Mouse (Mus musculus) C2C12 (cell line): ENCODE measurements around the gene Aicda.

ENCODE experiments used
- CEBPB ChIP-seq: IDR thresholded peaks from one replicate; pipeline ENCODE4 v1.6.1; 2011; ENCODE audit warnings: low read depth, mild to moderate bottlenecking, control low read depth, moderate library complexity
- CTCF ChIP-seq: IDR thresholded peaks from one replicate; pipeline ENCODE4 v1.5.1; 2011; ENCODE audit not compliant: control insufficient read depth, insufficient read depth, insufficient read length
- FOSL1 ChIP-seq: IDR thresholded peaks from one replicate; pipeline ENCODE4 v1.8.0; 2011; ENCODE audit warnings: mild to moderate bottlenecking, low read length; ENCODE audit not compliant: poor library complexity, insufficient read depth, severe bottlenecking
- MAX ChIP-seq: IDR thresholded peaks from one replicate; pipeline ENCODE4 v1.6.1; 2011; ENCODE audit warnings: mild to moderate bottlenecking, control low read depth
- MYOD1 ChIP-seq: IDR thresholded peaks from one replicate; pipeline ENCODE4 v1.6.1; 2011; ENCODE audit warnings: low read depth; ENCODE audit not compliant: control insufficient read depth, insufficient read length
- MYOG ChIP-seq: IDR thresholded peaks from one replicate; pipeline ENCODE4 v1.6.1; 2011; ENCODE audit not compliant: control insufficient read depth, insufficient read length; ENCODE audit errors: extremely low read depth
- USF1 ChIP-seq: IDR thresholded peaks from one replicate; pipeline ENCODE4 v1.6.1; 2011; ENCODE audit warnings: low read depth, mild to moderate bottlenecking, control low read depth, moderate library complexity

- TF ChIP-seq CTCF (no peak), MYOD1 (no peak), CEBPB (no peak), FOSL1 (no peak), MYOG (no peak), USF1 (no peak), MAX (no peak)
These were observed at the start of gene Aicda for GRCm38 (mm10) chr6:122553606-122554005.
